Mouse (Mus musculus) brain, embryonic 14.5 days (tissue): ENCODE measurements around the gene Lrrc40.

ENCODE experiments used
- CTCF ChIP-seq: fragments of 200-500 bp; IDR thresholded peaks from 2 replicates; pipeline ENCODE4 v1.5.1; 2012; ENCODE audit warnings: inconsistent platforms, mild to moderate bottlenecking, moderate library complexity, borderline replicate concordance; ENCODE audit not compliant: insufficient read depth, insufficient read length; ENCODE audit errors: extremely low read depth
- POLR2A ChIP-seq: fragments of 200-500 bp; IDR thresholded peaks from 2 replicates; pipeline ENCODE4 v1.6.1; 2012; ENCODE audit warnings: mild to moderate bottlenecking, inconsistent platforms, borderline replicate concordance; ENCODE audit not compliant: poor library complexity, insufficient read depth, insufficient read length, severe bottlenecking; ENCODE audit errors: extremely low read depth

DNA sequence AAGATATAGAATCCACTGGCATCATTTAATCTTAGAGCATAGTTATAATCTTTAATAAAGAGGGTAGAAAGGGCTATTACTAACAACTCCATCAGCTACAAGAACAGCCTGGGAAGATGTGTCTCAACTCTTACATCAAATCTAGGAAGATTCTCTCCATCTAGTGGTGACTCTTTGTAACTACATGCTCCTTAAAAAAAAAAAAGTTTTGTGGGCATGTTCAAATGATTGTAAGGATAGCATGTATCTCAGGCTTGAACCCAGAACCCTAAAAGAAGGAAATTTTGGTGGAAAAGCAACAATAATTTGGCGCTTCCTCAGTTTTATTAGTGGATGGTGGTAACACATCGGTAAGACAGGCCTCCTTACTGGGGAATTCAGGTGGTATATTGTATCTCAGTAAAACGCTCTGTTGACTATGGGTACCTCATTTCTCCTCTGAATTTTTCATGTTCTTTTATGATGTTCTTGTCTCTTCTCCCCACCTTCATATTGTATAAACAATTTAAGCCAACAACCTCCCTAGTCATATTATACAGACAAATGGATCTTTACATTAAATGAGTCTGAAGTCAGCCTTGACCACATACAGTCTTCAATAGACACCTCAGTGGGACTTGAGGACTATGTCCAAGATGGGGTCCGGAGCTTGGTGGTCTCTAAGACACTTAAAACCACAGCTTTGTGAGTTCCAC, 40.4 kb downstream of the Lrrc40 start:
- TF ChIP-seq CTCF = no peak
- TF ChIP-seq POLR2A = no peak
